Mouse (Mus musculus): ENCODE data around the gene Optc. TPM values are rescaled to one million over a fixed set of nuclear protein-coding genes. Genes with fewer than 3 reads are reported as not detected.

The Optc gene
- polyA plus RNA-seq, 1 experiment from 2014 or later: 2.9 TPM

GRCm38 (mm10) chr1:133855274-133856017 is 52.4 kb downstream of the Optc start:
- Histone ChIP-seq H3K36me3 (no peaks in the 10 kb centered on the region), H3K4me2 (replicated peaks) (peak overlapping the region; percentile 49), H3K27me3 (replicated peaks) (no peaks in the 10 kb centered on the region; the same call in 1 of the 2 replicates), H3K27ac (no peak overlapping the region), H3K4me1 (peaks cover 39% of the 10 kb centered on the region), H3K9me3 (no peaks in the 10 kb centered on the region), H3K4me3 (peak overlapping the region; percentile 11; the same call in 1 of the 2 replicates), H3K9ac (no peak overlapping the region)
- no peak for ATAC-seq (ENCODE audit: low FRiP score, low read depth)
- WGBS: 3% methylated on average over 15 of the region's 15 CpGs

- Histone ChIP-seq H3K9ac (no peak overlapping the region), H3K4me2 (replicated peaks) (peak overlapping the region; percentile 49), H3K9me3 (no peaks in the 10 kb centered on the region), H3K4me1 (peaks cover 31% of the 10 kb centered on the region), H3K27me3 (replicated peaks) (no peaks in the 10 kb centered on the region; the same call in 1 of the 2 replicates), H3K4me3 (peak overlapping the region; percentile 11; the same call in 1 of the 2 replicates), H3K27ac (no peak overlapping the region), H3K36me3 (no peaks in the 10 kb centered on the region)
- 4% methylated on average over 17 of the region's 17 CpGs for WGBS
- no peak for ATAC-seq (ENCODE audit: low FRiP score, low read depth)
These were observed 53.2 kb downstream of the Optc start for GRCm38 (mm10) chr1:133854421-133855273.

Other genes with a start within 250 kb of the Optc start
- not detected in 2 replicates for gene Zbed6, start 247.1 kb downstream of the Optc start, polyA plus RNA-seq (2016; fragmentation: Nextera tagmentation; extraction: Ambion mirVana)
- 4.7 and 5.3 TPM in 2 replicates for gene Gm38394, start 246.7 kb downstream of the Optc start, polyA plus RNA-seq (2016; fragmentation: Nextera tagmentation; extraction: Ambion mirVana)
- gene Lax1, start 217.9 kb downstream of the Optc start, polyA plus RNA-seq (2016; fragmentation: Nextera tagmentation; extraction: Ambion mirVana): 0.31 TPM in 1 of 2 replicates, not detected in the other
- 8.6 and 10.2 TPM in 2 replicates for gene Atp2b4, start 107.0 kb downstream of the Optc start, polyA plus RNA-seq (2016; fragmentation: Nextera tagmentation; extraction: Ambion mirVana)
- 3.5 and 4.9 TPM in 2 replicates for gene Prelp, start 13.4 kb upstream of the Optc start, polyA plus RNA-seq (2016; fragmentation: Nextera tagmentation; extraction: Ambion mirVana)
- 16.8 and 20.5 TPM in 2 replicates for gene Fmod, start 129.3 kb upstream of the Optc start, polyA plus RNA-seq (2016; fragmentation: Nextera tagmentation; extraction: Ambion mirVana)
- 114 and 120 TPM in 2 replicates for gene Btg2, start 171.1 kb upstream of the Optc start, polyA plus RNA-seq (2016; fragmentation: Nextera tagmentation; extraction: Ambion mirVana)
- gene Chit1, start 203.2 kb upstream of the Optc start, polyA plus RNA-seq (2016; fragmentation: Nextera tagmentation; extraction: Ambion mirVana): 0.15 and 0.38 TPM in 2 replicates

Measured in neural tube, embryonic 12.5 days (tissue).